Mouse (Mus musculus): Measurements from ENCODE around the gene Gm20741. TPM values are rescaled to one million over a fixed set of nuclear protein-coding genes. Genes with fewer than 3 reads are reported as not detected.

Gene Gm20741
- polyA plus RNA-seq (2017; shearing (Covaris generic)): not detected

DNA sequence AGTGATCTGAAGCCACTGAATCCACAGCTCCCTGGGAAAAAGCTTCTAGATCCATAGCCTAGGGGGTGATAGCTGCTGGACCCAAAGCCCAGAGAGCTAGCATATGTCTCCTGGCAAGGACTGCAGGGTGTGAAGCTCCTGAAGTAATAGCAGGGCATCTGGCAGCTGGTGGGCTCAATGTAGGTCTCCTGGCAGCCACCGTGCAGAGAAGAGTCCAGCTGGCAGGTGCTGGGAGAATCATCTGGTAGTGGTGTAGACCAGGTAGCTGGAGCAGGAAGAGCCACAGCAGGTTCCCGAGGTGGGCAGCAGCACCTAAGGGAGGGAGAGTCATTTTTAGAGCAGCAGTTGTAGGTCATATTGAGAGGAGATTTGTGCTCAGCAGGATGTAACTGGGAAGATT lies at the start of gene Gm20741:
Gene Gm20741 (minus strand): TSS at position 394 of the 400 bp plus-strand sequence.

DNA sequence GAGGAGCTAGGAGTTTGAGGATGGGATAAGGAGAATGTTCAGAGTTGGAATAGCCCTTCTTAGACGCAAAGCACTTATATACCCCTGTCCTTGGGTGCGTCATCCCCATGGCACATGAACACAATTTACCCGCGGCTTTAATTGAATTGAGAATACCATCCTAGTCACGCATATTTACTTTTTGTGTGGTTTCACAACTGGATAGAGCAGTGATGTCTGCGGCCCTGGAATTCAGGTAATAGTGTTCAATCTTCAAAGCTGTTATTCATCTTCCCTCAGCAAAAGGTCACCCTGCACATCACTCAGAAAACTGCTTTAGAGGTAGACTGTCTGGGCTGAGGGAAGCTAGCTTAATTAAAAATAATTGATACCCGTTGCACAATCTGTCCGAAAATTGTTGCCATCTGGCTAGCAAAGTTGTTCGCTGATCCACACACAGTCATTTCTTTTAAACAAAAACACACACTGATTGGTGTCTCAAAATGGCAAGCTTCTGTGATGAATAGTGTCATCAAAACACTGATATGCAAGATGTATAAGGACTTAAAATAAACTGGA lies 14.2 kb upstream of the Gm20741 start, which contains the start of gene Krtap14:
Gene Krtap14 (minus strand): TSS at position 51 of the 558 bp plus-strand sequence.

DNA sequence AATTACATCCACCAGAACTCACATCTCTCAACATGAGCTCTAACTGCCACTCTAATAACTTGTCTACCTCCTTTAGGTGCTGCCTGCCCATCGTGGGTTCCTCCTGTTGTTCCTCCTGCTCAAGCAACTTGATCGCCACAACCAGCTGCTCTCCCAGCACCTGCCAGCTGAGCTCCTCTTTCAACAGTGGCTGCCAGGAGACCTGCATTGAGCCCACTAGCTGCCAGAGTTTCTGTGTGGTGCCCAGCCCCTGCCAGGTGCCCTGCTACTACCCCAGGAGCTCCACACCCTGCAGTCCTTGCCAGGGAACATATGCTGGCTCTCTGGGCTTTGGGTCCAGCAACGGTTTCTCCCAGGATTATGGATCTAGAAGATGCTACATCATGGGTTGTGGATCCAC lies 8.0 kb upstream of the Gm20741 start, which contains the start of gene Krtap15:
Gene Krtap15 (plus strand): TSS at position 150 of the 400 bp plus-strand sequence.

DNA sequence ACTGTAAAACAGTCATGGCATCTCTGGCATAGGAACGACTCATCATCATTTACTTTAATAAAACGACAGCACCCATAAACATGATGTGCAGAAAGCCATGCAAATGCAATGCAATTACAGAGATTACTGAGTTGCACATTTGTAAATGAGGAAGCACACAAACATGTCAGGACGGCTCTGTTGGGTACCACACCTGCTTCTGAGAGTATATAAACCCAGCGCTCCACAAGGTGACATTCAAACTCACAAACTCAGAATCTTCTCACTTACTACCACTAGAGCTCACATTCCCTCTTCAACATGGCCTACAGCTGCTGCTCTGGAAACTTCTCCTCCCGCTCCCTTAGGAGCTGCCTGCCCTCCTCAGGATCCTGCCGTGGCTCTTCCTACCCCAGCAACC lies 34.4 kb downstream of the Gm20741 start, which contains the start of gene Gm5965:
Gene Gm5965 (plus strand): TSS at position 301 of the 400 bp plus-strand sequence.

DNA sequence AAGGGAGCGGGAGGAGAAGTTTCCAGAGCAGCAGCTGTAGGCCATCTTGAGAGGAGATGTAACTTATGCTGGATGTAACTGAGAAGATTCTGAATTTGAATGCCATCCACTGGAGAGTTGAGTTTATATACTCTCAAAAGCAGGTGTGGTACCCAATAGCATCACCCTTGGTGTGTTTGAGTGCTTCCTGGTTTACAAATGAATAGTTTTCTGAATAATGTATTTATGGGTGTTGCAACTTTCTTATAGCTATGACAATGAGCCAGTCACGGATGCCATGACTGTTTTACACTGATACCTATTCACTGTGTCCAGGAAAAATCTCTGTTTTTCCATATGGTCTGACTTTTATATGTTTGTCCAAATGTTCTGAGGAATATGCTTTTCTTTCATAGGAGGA lies 37.9 kb downstream of the Gm20741 start, which contains the start of gene 2310057N15Rik:
Gene 2310057N15Rik (minus strand): TSS at position 101 of the 400 bp plus-strand sequence.

Other genes starting within 250 kb of the Gm20741 start
- gene Cldn8, start 249.0 kb downstream of the Gm20741 start, polyA plus RNA-seq (2017; shearing (Covaris generic)): not detected
- not detected for gene Krtap24-1, start 199.9 kb downstream of the Gm20741 start, polyA plus RNA-seq (2017; shearing (Covaris generic))
- gene 2310079G19Rik, start 184.6 kb downstream of the Gm20741 start, polyA plus RNA-seq (2017; shearing (Covaris generic)): not detected
- not detected for gene Krtap26-1, start 164.4 kb downstream of the Gm20741 start, polyA plus RNA-seq (2017; shearing (Covaris generic))
- not detected for gene Krtap27-1, start 140.5 kb downstream of the Gm20741 start, polyA plus RNA-seq (2017; shearing (Covaris generic))
- not detected for gene 2310061N02Rik, start 104.3 kb downstream of the Gm20741 start, polyA plus RNA-seq (2017; shearing (Covaris generic))
- not detected for gene Krtap13-1, start 83.4 kb downstream of the Gm20741 start, polyA plus RNA-seq (2017; shearing (Covaris generic))
- not detected for gene Krtap13, start 60.6 kb downstream of the Gm20741 start, polyA plus RNA-seq (2017; shearing (Covaris generic))
- not detected for gene 2310034C09Rik, start 53.4 kb downstream of the Gm20741 start, polyA plus RNA-seq (2017; shearing (Covaris generic))
- not detected for gene 2310057N15Rik, start 38.0 kb downstream of the Gm20741 start, polyA plus RNA-seq (2017; shearing (Covaris generic))
- gene Gm5965, start 34.3 kb downstream of the Gm20741 start, polyA plus RNA-seq (2017; shearing (Covaris generic)): not detected
- gene Krtap15, start 8.0 kb upstream of the Gm20741 start, polyA plus RNA-seq (2017; shearing (Covaris generic)): not detected
- gene Krtap14, start 13.9 kb upstream of the Gm20741 start, polyA plus RNA-seq (2017; shearing (Covaris generic)): not detected
- not detected for gene Krtap19-1, start 57.2 kb upstream of the Gm20741 start, polyA plus RNA-seq (2017; shearing (Covaris generic))
- gene Krtap19-2, start 62.0 kb upstream of the Gm20741 start, polyA plus RNA-seq (2017; shearing (Covaris generic)): not detected
- gene Krtap19-3, start 65.8 kb upstream of the Gm20741 start, polyA plus RNA-seq (2017; shearing (Covaris generic)): not detected
- not detected for gene Krtap19-4, start 72.9 kb upstream of the Gm20741 start, polyA plus RNA-seq (2017; shearing (Covaris generic))
- not detected for gene Krtap19-5, start 84.2 kb upstream of the Gm20741 start, polyA plus RNA-seq (2017; shearing (Covaris generic))
- not detected for gene Krtap19-9b, start 120.0 kb upstream of the Gm20741 start, polyA plus RNA-seq (2017; shearing (Covaris generic))
- gene Krtap16-3, start 150.7 kb upstream of the Gm20741 start, polyA plus RNA-seq (2017; shearing (Covaris generic)): not detected
- gene Krtap22-2, start 198.5 kb upstream of the Gm20741 start, polyA plus RNA-seq (2017; shearing (Covaris generic)): not detected
- gene Gm10229, start 203.1 kb upstream of the Gm20741 start, polyA plus RNA-seq (2017; shearing (Covaris generic)): not detected
- gene Krtap6-1, start 219.5 kb upstream of the Gm20741 start, polyA plus RNA-seq (2017; shearing (Covaris generic)): not detected
- not detected for gene Gm10228, start 229.3 kb upstream of the Gm20741 start, polyA plus RNA-seq (2017; shearing (Covaris generic))
- not detected for gene Krtap6-5, start 235.7 kb upstream of the Gm20741 start, polyA plus RNA-seq (2017; shearing (Covaris generic))

Measured in effector memory CD4-positive, alpha-beta T cell, adult 7 months (primary cell).